Mouse (Mus musculus) olfactory bulb, adult 2 months (tissue): ENCODE measurements around the gene Slc15a3.

ENCODE experiments used
- CTCF ChIP-seq: fragments of 200-500 bp; IDR thresholded peaks from 2 replicates; pipeline ENCODE4 v1.5.1; 2012; ENCODE audit warnings: low read depth, mild to moderate bottlenecking, low read length, moderate library complexity; ENCODE audit not compliant: insufficient read depth
- POLR2A ChIP-seq: fragments of 200-500 bp; IDR thresholded peaks from 2 replicates; pipeline ENCODE4 v1.6.1; 2012; ENCODE audit warnings: mild to moderate bottlenecking, low read depth, low read length, moderate library complexity; ENCODE audit not compliant: insufficient read depth

DNA sequence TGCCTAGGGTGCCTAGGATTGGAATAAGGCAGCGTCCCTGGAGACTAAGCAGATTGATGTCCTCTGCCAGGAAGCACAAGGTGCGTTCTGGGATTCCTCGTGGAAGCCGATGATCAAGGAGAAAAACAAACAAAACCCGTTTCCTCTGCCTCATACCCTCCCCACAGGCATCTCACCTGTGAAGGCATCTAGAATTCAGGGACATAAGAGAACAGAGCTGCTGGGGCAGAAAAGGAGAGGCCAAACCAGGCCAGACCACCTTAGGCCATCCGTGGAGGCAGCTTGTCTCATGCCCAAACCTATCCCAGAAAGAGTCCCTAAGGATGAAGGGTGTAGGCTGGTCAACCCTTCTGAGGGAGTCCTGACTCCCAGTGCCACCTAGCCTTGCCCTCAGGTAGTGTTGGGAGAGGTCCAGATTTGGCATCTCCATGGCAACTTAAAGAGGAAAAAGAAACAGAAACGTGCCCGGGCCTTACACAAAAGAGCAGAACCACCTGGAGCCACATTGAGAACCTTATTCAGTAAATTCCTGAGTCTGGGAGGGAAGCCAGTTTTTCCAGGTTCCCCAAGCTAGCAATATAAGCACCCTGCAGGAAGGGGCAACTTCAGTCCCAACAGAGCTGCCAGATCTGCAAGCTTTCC, 30.5 kb downstream of the Slc15a3 start, which contains the start of gene Tmem132a:
- TF ChIP-seq CTCF = no peak
- TF ChIP-seq POLR2A = no peak; the same call in 1 of the 2 replicates
